Mouse (Mus musculus) midbrain, embryonic 10.5 days (tissue): ENCODE measurements at regions not wholly inside any gene's neighbourhood (a gene's known extent, or its start where the extent isn't known, plus 50 kb on each side); places are given as distances from the start of the nearest gene placed in this dataset.

Experiments used
- DNase-seq: peaks from one replicate; pipeline ENCODE4 v3.0.0-alpha.2; 2017; ENCODE audit warnings: low spot score
- H3K27ac ChIP-seq: fragments of 300-500 bp; sonication (generic); replicated peaks from 2 replicates; pipeline ENCODE4 v1.5.1; 2016; ENCODE audit warnings: mild to moderate bottlenecking
- H3K27me3 ChIP-seq: fragments of 300-500 bp; sonication (generic); 2 replicates; pipeline ENCODE4 v1.6.1; 2016; ENCODE audit warnings: low read depth, mild to moderate bottlenecking; ENCODE audit not compliant: poor library complexity, severe bottlenecking
- H3K36me3 ChIP-seq: fragments of 300-500 bp; sonication (generic); 2 replicates; pipeline ENCODE4 v1.6.1; 2016; ENCODE audit warnings: mild to moderate bottlenecking, moderate library complexity
- H3K4me1 ChIP-seq: fragments of 300-500 bp; sonication (generic); 2 replicates; pipeline ENCODE4 v1.6.1; 2016
- H3K4me3 ChIP-seq: fragments of 300-500 bp; sonication (generic); 2 replicates; pipeline ENCODE4 v1.5.1; 2016; ENCODE audit warnings: mild to moderate bottlenecking, moderate library complexity
- H3K9me3 ChIP-seq: fragments of 300-500 bp; sonication (generic); replicated peaks from 2 replicates; pipeline ENCODE4 v1.6.1; 2016; ENCODE audit warnings: mild to moderate bottlenecking
- WGBS: fragments of 180-500 bp; shearing (Covaris S2); methylation state at CpG from one replicate; pipeline ENCODE4 v1.1.7; 2016; 5-methylcytosine and 5-hydroxymethylcytosine counted together

GRCm38 (mm10) chr2:96006204-96006868 lies 311.6 kb upstream of the Lrrc4c start:
- H3K36me3 ChIP-seq, result no peaks in the 10 kb centered on the region
- H3K4me3 ChIP-seq, result no peak overlapping the region
- no peaks in the 10 kb centered on the region for H3K9me3 ChIP-seq
- no peaks in the 10 kb centered on the region for H3K27me3 ChIP-seq
- H3K4me1 ChIP-seq, result no peaks in the 10 kb centered on the region
- WGBS, result 58% methylated on average over 2 of the region's 2 CpGs
- DNase-seq, result peak; percentile 14
- H3K27ac ChIP-seq, result no peak overlapping the region
